Mouse (Mus musculus) layer of hippocampus, adult 11-12 months (tissue): ENCODE data around the gene Gm11492.
A peak's percentile ranks its signal among the peaks of the same experiment; 100 is the strongest.

Experiments used
- DNase-seq: peaks from one replicate; pipeline ENCODE4 v3.0.0; 2022; ENCODE audit warnings: low spot score

Gene Gm11492

DNA sequence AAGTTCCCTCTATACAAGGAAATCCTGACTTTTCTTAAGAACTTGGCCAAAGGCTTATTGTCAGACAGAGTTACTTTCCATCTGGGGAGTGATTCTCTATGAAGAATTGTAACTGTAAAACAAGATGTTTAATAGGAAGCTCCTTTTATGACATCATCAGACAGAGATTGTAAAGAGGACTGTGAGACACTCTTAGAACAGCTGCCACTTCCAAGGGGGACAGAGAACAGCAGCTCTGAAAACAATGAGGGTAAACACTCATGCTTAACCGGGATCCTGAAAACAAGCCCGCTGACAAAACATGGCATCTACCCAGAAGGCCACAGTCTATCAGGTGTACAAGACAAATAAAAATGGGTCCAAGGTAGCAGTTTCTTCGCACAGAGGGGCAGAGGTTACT, at the start of gene Gm11492:
TSS of gene Gm11492 (plus strand) at position 153 of the 400 bp plus-strand sequence.
- DNase-seq, result no peak

DNA sequence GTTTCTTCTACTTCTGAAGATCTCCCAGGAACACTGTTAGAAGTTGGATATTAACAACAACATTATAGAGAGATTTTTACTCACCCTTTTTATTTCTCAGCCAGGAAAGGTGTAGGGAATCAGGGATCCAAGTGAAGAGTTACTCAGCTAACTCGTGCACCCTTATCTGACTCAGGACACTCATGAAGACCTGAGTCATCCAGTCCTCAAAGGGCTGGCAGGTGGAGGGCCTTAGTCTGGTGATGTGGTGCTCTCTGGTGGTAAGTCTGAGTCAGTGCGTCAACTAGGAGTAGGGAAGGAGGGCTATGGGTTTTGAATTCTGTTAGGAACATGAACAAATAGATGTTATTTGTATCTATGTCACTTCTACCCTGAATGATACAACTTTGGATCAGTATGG, 47.2 kb upstream of the Gm11492 start:
- peak; percentile 14 for DNase-seq

DNA sequence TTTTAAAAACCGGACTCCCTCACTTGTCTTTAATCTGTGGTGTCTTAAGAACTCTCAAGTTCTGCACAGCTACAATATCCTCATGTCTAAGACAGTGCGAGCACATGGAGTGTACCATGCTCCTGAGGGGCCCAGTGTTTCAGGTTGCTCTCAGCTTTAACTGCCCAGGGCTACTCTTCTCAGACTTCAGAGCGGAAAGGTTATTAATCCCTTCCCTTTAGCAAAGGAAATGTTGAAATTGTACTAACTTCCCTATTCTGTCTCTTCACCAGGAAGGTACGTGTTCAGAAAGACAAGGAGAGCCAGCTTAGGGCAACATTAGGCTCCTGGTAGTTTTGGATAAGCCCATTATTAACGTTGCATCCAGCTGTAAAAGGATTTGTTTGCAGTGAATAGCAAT, 43.0 kb upstream of the Gm11492 start:
- DNase-seq, result no peak

- DNase-seq, result no peak
Measured at GRCm38 (mm10) chr11:87523967-87524366, 42.5 kb upstream of the Gm11492 start.

GRCm38 (mm10) chr11:87524780-87525179, 41.7 kb upstream of the Gm11492 start:
- no peak for DNase-seq

GRCm38 (mm10) chr11:87527364-87527763, 39.1 kb upstream of the Gm11492 start:
- no peak for DNase-seq

DNA sequence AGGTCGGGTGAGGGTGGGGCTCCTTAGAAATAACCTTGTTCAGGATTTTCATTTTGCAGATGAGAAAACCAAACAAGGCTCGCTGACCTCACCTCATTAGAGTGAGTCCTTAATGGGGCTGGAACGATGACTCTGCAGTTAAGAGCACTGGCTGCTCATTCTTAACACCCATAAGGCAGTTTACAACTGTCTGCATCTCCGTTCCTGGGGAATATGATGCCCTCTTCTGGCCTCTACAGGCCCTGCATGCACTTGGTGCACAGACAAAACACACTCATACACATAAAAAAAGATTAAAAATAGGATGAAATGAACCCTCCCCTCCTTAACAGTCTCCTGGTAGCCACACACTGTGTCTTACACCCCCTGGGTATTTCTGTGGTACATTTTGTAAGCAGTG, 38.5 kb upstream of the Gm11492 start:
- no peak for DNase-seq

DNA sequence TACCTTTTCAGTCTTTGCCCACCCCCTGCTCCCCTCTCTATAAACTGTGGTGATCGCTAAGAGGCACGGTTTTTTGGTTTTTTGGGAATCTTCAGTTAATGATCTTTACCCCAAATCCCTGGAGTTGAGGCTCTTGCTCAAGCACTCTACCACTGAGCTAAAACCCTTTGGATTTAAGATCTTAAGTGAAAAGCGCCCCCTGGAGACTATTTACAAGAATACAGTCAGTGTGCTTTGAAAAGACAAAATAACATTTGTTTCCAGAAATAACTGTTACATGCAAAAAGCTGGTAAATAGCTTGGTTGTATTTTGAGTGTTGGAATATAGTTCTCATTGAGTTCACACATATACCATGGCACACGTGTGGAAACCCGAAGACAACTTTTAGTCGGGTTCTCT, 34.8 kb upstream of the Gm11492 start:
- no peak for DNase-seq

DNA sequence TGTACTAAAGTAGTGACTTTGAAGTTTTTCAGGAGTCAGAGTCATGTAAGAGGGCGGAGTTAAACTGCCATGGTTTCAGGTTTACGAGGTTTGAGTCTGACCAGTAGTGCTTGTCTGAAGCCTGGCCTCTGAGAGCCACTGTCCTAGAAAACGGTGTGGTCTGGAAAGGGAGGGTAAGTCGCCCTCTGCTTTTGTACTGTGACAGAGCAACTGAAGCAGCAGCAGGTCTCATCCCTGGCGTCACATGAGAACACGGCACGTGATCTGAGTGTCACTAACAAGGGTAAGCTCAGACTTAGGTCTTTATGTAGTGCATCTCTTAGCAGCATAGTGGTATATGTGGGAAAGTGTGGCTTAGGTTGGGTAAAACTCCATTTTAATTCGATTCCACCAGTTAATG, 24.2 kb upstream of the Gm11492 start:
- no peak for DNase-seq

- no peak for DNase-seq
Measured at GRCm38 (mm10) chr11:87542906-87543305, 23.5 kb upstream of the Gm11492 start.

DNA sequence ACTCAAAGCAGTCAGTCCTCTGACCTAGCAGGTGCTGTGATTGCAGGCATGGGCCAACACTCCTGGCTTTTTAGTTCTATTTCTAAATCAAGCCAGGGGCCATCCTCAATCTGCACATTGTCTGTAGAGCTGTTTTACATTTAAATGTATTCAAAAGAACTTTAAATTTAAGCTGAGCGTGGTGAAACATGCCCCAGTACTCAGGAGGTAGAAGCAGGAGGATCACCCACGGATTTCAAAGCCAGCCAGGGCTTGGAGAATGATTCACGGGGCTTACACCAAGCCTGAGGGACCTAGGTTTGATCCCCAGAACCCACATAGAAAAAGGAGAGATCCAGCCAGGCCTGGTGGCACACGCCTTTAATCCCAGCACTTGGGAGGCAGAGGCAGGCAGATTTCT, 13.1 kb upstream of the Gm11492 start:
- no peak for DNase-seq

DNA sequence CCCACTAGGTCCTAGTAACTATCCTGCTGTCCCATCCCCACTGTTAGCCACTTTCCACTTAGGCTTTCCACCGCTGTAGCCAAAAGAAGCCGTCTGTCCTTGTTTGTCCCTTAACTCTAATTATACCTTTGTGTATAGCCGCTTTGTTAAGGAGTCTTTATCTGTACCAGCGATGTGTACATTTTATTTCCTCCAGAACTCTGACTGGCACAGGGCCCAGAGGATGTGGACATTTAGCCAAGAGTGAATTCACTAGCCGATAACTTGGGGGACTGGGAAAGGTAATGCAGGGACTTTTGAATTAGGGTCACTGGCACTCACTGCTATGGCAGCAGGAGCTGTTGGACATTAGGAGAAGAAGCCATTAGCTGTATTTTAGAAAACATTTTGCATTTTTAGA, 12.1 kb upstream of the Gm11492 start:
- no peak for DNase-seq

DNA sequence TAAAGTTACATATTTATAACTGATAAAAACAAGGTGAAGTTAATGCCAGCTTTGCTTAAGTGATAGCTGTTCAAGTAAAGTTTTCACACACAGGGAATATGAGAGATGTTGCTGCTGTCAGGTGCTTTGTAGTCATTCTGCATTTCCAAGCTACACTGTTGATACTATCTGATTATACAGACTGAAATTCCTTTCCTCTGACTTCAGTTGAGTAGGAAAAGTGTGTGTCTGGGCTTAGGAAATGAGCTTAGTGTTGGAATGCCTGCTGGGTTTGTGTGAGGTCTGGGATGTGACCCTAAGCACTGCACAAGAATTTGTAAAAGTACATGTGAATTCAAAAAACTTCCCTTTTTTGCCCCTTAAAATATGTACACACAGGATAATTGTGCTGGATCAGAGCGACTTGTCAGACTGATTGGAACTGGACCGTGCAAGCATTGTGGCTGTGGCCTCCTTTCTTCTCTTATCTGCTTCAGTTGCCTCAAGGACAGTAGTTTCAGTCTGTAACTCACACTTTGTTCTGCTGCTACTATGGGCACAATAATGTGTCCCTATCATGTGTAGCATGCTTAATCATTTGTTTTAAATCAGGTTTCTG, 11.2 kb upstream of the Gm11492 start:
- DNase-seq, result no peak

DNA sequence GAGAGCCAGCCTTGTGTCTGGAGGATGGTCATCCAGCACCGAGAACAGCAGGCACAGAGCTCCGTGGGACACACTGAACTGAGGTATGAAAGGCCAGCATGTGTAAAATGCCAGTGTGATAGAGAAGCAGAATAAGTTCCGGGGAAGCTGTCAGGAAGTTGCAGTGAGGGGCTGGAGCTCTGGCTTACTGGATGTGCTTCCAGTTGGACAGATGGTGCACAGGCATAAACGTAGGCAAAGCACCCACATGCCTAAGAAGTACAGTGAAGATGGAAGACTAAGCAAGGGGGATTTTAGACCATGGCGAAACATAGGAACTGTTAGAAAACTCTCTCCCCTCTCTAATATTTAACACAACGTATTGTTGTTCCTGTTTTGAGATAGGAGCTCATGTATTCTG, 5.2 kb upstream of the Gm11492 start:
- no peak for DNase-seq

- DNase-seq, result no peak
Measured at GRCm38 (mm10) chr11:87568255-87568953, 2.0 kb downstream of the Gm11492 start, which contains the start of gene Sept4. TSS of gene Sept4 (plus strand) at chr11:87568903.

GRCm38 (mm10) chr11:87570743-87571142, 4.3 kb downstream of the Gm11492 start:
- DNase-seq, result no peak

DNA sequence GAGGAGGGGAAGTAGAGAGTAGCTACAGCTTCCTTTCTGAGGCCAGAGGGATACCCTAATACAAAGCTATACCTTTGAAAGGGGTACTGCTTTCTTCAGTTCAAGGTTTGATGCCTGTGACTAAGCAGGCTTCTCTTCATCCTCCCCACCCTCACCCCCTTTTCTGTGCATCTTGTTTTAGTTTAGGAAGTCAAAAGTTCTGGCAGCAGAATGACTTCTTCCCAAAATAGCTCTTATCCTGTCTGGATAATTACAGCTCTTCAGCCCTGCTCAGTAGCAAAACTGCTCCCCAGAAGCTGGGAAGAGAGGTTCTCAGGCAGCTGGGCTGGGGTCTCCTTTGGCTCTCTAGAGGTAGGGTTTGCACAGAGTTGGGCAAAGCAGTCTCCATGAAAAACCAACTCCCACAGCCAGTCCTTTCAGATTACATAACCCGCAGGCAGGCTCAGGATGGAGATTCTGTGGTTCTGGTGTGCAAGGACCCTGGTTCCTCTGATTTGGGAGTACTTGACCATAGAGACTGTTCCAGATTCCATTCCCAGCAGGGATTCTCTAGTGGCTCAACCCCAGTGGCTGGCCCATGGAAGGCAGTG, 5.0 kb downstream of the Gm11492 start:
- no peak for DNase-seq

GRCm38 (mm10) chr11:87573751-87574150, 7.3 kb downstream of the Gm11492 start:
- no peak for DNase-seq

- no peak for DNase-seq
Measured at GRCm38 (mm10) chr11:87574520-87575180, 8.2 kb downstream of the Gm11492 start.

GRCm38 (mm10) chr11:87577601-87578248, 11.3 kb downstream of the Gm11492 start:
- DNase-seq, result no peak

GRCm38 (mm10) chr11:87578249-87578962, 12.0 kb downstream of the Gm11492 start:
- DNase-seq, result peak; percentile 70
